Mouse (Mus musculus): ENCODE results near the gene Alkbh6. TPM values are rescaled to one million over a fixed set of nuclear protein-coding genes. Genes with fewer than 3 reads are reported as not detected.

Alkbh6 gene
- polyA plus RNA-seq, 1 experiment, result 36.5 TPM

DNA sequence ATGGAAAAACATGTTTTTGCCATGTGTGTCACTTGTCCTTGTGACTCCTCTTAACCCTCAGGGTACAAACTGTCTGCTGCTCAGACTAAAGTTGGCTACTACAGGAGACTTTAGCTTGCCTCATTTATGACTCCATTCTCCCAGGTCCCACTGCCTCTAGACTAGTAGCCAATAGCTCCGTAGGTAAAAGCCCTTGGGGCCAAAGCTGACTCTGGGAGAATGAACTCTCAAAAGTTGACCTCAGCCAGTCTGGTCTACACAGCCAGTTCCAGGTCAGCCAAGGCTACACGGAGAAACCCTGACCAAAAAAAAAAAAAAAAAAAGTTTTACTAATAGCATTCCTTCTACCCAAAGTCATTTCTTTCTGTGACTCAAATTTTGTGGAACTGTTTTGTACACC is 29.6 kb upstream of the Alkbh6 start:
- Histone ChIP-seq H3K27ac (ENCODE audit: control insufficient read depth, insufficient read depth, low read depth, low read length) (no peak overlapping the region), H3K36me3 (ENCODE audit: control insufficient read depth, insufficient read depth, low read length) (peaks cover 9% of the 10 kb centered on the region), H3K4me3 (ENCODE audit: control insufficient read depth, low read depth, low read length) (peak overlapping the region; percentile 1; the same call in 1 of the 2 replicates), H3K27me3 (ENCODE audit: control insufficient read depth, insufficient read depth, low read length) (no peaks in the 10 kb centered on the region), H3K4me1 (ENCODE audit: control insufficient read depth, insufficient read depth, low read length) (peaks cover 14% of the 10 kb centered on the region)
- TF ChIP-seq CTCF (IDR thresholded peaks at IDR 0.05; ENCODE audit: control insufficient read depth, insufficient read depth, insufficient replicate concordance, low read depth, low read length) (no peak), POLR2A (IDR thresholded peaks at IDR 0.05; ENCODE audit: control insufficient read depth, low read depth, low read length) (no peak)

DNA sequence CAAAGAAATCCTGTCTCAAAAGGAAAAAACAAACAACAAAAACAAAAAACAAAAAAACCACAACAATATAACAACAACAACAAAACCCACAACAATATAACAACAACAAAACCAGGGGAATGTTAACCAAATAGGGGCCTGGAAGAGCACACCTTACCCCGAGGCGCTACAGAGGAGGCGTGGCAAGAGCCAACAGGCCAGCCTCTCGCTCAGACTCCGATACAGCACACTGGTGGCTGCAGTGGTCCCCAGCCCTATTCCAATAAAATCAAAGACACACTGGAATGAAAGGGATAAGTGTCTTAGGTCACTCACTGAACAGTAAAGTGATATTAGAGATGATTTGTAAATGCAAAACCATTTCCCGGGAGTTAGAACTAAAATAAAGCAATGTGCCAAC is 29.0 kb upstream of the Alkbh6 start:
- Histone ChIP-seq H3K27ac (ENCODE audit: control insufficient read depth, insufficient read depth, low read depth, low read length) (peak overlapping the region; percentile 96), H3K36me3 (ENCODE audit: control insufficient read depth, insufficient read depth, low read length) (peaks cover 6% of the 10 kb centered on the region), H3K4me3 (ENCODE audit: control insufficient read depth, low read depth, low read length) (peak overlapping the region; percentile 92), H3K27me3 (ENCODE audit: control insufficient read depth, insufficient read depth, low read length) (no peaks in the 10 kb centered on the region), H3K4me1 (ENCODE audit: control insufficient read depth, insufficient read depth, low read length) (peaks cover 14% of the 10 kb centered on the region)
- TF ChIP-seq CTCF (IDR thresholded peaks at IDR 0.05; ENCODE audit: control insufficient read depth, insufficient read depth, insufficient replicate concordance, low read depth, low read length) (no peak), POLR2A (IDR thresholded peaks at IDR 0.05; ENCODE audit: control insufficient read depth, low read depth, low read length) (no peak)

DNA sequence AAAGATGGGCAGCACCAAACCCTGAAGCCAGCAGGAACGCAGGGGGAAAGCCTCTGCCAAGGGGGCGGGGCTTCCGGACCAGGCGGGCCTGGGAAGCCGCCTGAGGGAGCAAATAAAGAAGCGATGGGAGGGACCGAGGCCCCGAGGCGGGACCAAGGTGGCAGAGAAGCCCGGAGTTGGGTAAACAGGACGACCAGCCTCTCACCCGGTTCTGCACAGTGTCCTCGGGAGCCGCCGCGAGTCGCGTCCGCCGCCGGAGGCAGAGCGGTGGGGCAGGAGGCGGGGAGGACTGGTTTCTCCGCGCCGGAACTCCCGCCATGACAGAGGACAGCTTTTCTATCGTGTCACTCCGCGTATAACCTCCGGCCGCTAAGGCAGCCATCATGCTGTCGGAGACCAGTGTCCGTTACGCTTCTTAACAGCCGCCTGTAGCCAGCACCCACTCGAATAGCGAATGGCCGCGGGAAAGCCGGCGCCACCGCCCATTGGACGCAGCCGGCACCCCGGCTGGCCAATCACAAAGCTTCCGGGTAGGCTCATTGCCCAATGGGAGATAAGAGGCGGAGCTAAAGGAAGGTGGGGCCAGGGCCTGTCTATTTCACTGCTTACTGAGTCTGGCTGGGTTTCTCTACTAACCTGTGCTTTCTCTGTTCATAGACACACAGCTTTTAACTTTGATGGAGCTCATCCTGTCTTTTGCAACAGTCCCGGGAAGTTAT is 28.4 kb upstream of the Alkbh6 start, which contains the start of the genes Thap8 and Wdr62:
Gene Thap8, plus strand, starts transcription at position 144 of the 719 bp plus-strand sequence.
Gene Wdr62, minus strand, starts transcription at position 469 of the 719 bp plus-strand sequence.
- peak; percentile 97 for TF ChIP-seq POLR2A (IDR thresholded peaks at IDR 0.05; ENCODE audit: control insufficient read depth, low read depth, low read length)
- no peak for TF ChIP-seq CTCF (IDR thresholded peaks at IDR 0.05; ENCODE audit: control insufficient read depth, insufficient read depth, insufficient replicate concordance, low read depth, low read length)
- H3K27ac ChIP-seq (ENCODE audit: control insufficient read depth, insufficient read depth, low read depth, low read length), result peak within 1 kb of the TSS; percentile 99
- H3K27me3 ChIP-seq (ENCODE audit: control insufficient read depth, insufficient read depth, low read length), result no peaks in the 10 kb centered on the region
- peaks cover 4% of the 10 kb centered on the region for H3K36me3 ChIP-seq (ENCODE audit: control insufficient read depth, insufficient read depth, low read length)
- peaks cover 9% of the 10 kb centered on the region for H3K4me1 ChIP-seq (ENCODE audit: control insufficient read depth, insufficient read depth, low read length)
- H3K4me3 ChIP-seq (ENCODE audit: control insufficient read depth, low read depth, low read length), result peak within 1 kb of the TSS; percentile 92

DNA sequence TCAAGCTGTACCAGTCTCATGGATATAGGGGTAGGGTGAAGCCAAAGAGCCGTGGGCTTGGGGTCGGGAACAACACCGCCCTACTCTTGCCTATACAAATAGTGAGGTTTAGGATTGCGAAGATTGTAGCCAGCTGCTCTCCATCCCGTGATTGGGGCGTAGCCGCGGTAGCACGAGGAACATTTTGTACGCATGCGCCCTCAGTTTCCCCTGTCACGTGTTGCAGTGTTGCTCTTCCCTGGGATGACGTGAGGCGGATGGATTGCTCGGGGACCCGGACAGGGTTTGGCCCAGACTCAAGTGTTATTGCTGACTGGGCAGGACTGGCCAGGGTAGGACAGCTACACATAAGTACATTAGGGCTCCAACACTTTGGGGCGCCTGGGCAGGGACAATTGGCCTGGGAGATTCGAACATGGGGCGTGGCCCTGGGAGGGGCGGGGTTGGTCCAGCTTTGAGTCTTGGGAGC is 27.8 kb upstream of the Alkbh6 start:
- TF ChIP-seq POLR2A (IDR thresholded peaks at IDR 0.05; ENCODE audit: control insufficient read depth, low read depth, low read length) (no peak), CTCF (IDR thresholded peaks at IDR 0.05; ENCODE audit: control insufficient read depth, insufficient read depth, insufficient replicate concordance, low read depth, low read length) (no peak)
- peak overlapping the region; percentile 99 for H3K27ac ChIP-seq (ENCODE audit: control insufficient read depth, insufficient read depth, low read depth, low read length)
- no peaks in the 10 kb centered on the region for H3K27me3 ChIP-seq (ENCODE audit: control insufficient read depth, insufficient read depth, low read length)
- peaks cover 9% of the 10 kb centered on the region for H3K4me1 ChIP-seq (ENCODE audit: control insufficient read depth, insufficient read depth, low read length)
- H3K36me3 ChIP-seq (ENCODE audit: control insufficient read depth, insufficient read depth, low read length), result peaks cover 4% of the 10 kb centered on the region
- peak overlapping the region; percentile 92 for H3K4me3 ChIP-seq (ENCODE audit: control insufficient read depth, low read depth, low read length)

DNA sequence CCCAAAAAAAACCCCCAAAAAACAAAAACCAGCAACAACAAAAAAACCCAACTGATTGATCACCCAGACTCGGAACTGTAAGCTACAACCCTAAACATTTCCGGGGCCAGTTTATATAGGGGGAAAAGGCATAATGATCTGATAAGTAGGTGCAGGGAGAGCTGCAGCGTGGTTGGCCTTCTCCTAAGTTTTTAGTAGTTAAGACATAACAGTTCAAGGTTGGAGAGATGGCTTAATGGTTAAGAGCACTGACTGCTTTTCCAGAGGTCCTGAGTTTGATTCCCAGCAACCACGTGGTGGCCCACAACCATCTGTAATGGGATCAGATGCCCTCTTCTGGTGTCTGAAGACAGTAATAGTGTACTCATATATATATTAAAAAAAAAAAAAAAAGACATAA is 27.0 kb upstream of the Alkbh6 start:
- Histone ChIP-seq H3K27me3 (ENCODE audit: control insufficient read depth, insufficient read depth, low read length) (no peaks in the 10 kb centered on the region), H3K4me3 (ENCODE audit: control insufficient read depth, low read depth, low read length) (no peak overlapping the region), H3K27ac (ENCODE audit: control insufficient read depth, insufficient read depth, low read depth, low read length) (no peak overlapping the region), H3K36me3 (ENCODE audit: control insufficient read depth, insufficient read depth, low read length) (peaks cover 3% of the 10 kb centered on the region), H3K4me1 (ENCODE audit: control insufficient read depth, insufficient read depth, low read length) (peaks cover 9% of the 10 kb centered on the region)
- TF ChIP-seq POLR2A (IDR thresholded peaks at IDR 0.05; ENCODE audit: control insufficient read depth, low read depth, low read length) (no peak), CTCF (IDR thresholded peaks at IDR 0.05; ENCODE audit: control insufficient read depth, insufficient read depth, insufficient replicate concordance, low read depth, low read length) (no peak)

DNA sequence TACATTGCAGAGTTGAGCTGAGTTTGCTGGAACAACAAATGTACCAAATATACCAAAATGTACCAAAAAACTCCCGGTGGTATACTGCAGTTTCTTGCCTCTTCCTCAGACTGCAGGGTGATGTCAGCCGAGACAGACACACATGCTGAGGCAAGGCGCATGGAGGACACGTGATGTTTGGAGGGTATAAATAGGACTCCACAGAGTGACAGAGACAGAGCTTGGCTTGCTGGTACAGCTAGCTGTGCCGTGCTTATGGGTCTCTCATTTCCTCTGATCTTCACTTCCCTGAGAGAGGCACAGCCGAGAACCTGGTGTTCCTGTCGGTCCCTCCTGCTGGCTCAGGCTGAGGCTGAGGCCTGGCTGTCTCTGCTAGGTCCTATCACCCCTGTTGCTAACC is 25.8 kb upstream of the Alkbh6 start:
- TF ChIP-seq CTCF (IDR thresholded peaks at IDR 0.05; ENCODE audit: control insufficient read depth, insufficient read depth, insufficient replicate concordance, low read depth, low read length) (no peak), POLR2A (IDR thresholded peaks at IDR 0.05; ENCODE audit: control insufficient read depth, low read depth, low read length) (no peak)
- peaks cover 9% of the 10 kb centered on the region for H3K4me1 ChIP-seq (ENCODE audit: control insufficient read depth, insufficient read depth, low read length)
- H3K27me3 ChIP-seq (ENCODE audit: control insufficient read depth, insufficient read depth, low read length), result no peaks in the 10 kb centered on the region
- H3K4me3 ChIP-seq (ENCODE audit: control insufficient read depth, low read depth, low read length), result no peak overlapping the region
- no peak overlapping the region for H3K27ac ChIP-seq (ENCODE audit: control insufficient read depth, insufficient read depth, low read depth, low read length)
- H3K36me3 ChIP-seq (ENCODE audit: control insufficient read depth, insufficient read depth, low read length), result peaks cover 1% of the 10 kb centered on the region; the same call in 1 of the 2 replicates

DNA sequence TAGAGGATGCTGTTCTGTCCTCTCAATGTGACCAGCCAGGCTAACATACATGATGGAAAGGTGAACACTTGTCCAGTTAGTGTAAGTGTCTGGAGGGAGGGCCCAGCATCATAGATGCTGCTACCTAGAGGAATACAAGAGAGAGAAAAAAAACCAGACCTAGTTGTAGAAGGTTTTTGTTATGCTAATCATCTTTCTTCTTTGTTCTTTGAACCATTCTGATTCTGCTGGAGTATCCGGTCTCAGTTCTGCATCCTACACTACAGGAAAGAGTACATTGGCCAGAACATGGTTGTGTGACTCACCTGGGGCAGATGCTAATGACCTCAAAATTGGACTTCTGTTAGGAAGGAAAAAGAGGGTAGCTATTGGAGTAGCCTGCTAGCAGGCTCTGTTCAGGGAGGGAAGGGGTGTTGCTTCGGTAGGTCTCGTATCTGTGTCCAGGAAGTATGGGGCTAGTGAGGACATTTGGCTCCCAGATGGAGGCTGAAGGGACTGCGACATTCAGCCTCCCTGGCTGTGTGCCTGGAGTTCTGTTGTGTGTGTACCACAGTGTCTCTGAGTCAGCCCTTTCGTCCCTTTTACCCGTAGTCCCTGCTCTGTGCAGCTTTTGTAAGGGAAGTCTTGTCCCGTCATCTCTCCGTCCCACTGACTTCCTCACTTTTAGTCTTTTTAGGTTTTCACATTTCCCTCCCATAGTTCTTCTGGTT is 21.7 kb upstream of the Alkbh6 start:
- Histone ChIP-seq H3K27me3 (ENCODE audit: control insufficient read depth, insufficient read depth, low read length) (no peaks in the 10 kb centered on the region), H3K4me3 (ENCODE audit: control insufficient read depth, low read depth, low read length) (no peak overlapping the region), H3K27ac (ENCODE audit: control insufficient read depth, insufficient read depth, low read depth, low read length) (no peak overlapping the region), H3K4me1 (ENCODE audit: control insufficient read depth, insufficient read depth, low read length) (peaks cover 12% of the 10 kb centered on the region), H3K36me3 (ENCODE audit: control insufficient read depth, insufficient read depth, low read length) (no peaks in the 10 kb centered on the region)
- TF ChIP-seq CTCF (IDR thresholded peaks at IDR 0.05; ENCODE audit: control insufficient read depth, insufficient read depth, insufficient replicate concordance, low read depth, low read length) (no peak), POLR2A (IDR thresholded peaks at IDR 0.05; ENCODE audit: control insufficient read depth, low read depth, low read length) (no peak)
